Comparison of ENCODE assay signal across 12 mouse cellular contexts in the genomic region with DNA sequence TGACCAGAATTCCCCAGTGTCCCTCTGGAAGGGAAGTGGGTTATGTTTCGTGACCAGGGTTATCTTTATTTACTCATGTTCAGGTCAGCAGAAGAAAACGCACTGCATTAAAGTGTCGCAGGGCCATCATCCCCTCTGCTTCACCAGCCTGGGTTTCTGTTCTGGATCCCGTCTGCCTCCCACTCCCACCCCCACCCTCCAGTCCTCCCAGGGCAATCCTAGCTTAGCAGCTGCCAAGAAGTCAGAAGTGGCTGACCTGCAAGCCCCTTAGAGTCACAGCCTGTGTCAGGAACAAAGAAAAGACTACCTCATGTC.
DNase-seq lines count a peak whose midpoint lies in the region; ATAC-seq and TF ChIP-seq lines count a peak whose summit lies in the region.
"Had no signal": no experiment of that assay in that cellular context is flagged by ENCODE, and none has a peak within 500 bp of the region (broad histone marks: within the 10 kb centered on the region; RNA-seq: fewer than 3 reads in every experiment).

No protein-coding gene starts in this region.

- no peak for ATAC-seq in intestine, embryonic 14.5 days (replicated peaks; ENCODE audit: low FRiP score, low TSS enrichment, low read depth)
- no peak for ATAC-seq in intestine, postnatal 0 days
- no peak for ATAC-seq in embryonic facial prominence, embryonic 11.5 days (replicated peaks; ENCODE audit: insufficient number of reproducible peaks, low FRiP score, low TSS enrichment, low read depth)
- ATAC-seq in limb, embryonic 13.5 days (ENCODE audit: low FRiP score, low read depth), result no peak

- H3K27me3 ChIP-seq in intestine, embryonic 14.5 days (replicated peaks; ENCODE audit: control insufficient read depth, insufficient read depth, low read length), result no peaks in the 10 kb centered on the region
- H3K27me3 ChIP-seq in intestine, postnatal 0 days (replicated peaks; ENCODE audit: control insufficient read depth, insufficient read depth, low read length), result no peaks in the 10 kb centered on the region
- H3K27me3 ChIP-seq in embryonic facial prominence, embryonic 11.5 days (ENCODE audit: control insufficient read depth, insufficient read depth, low read length), result no peaks in the 10 kb centered on the region
- peaks cover 59% of the 10 kb centered on the region for H3K27me3 ChIP-seq in limb, embryonic 13.5 days
- H3K27me3 ChIP-seq: liver, embryonic 13.5 days had no signal

- peak overlapping the region; percentile 75 for H3K27ac ChIP-seq in intestine, embryonic 14.5 days (ENCODE audit: low read depth)
- H3K27ac ChIP-seq in intestine, postnatal 0 days (ENCODE audit: low read depth, low read length), result no peak overlapping the region
- H3K27ac ChIP-seq in embryonic facial prominence, embryonic 11.5 days (replicated peaks; ENCODE audit: low read depth, low read length), result peak overlapping the region; percentile 77
- H3K27ac ChIP-seq in limb, embryonic 13.5 days, result peak overlapping the region; percentile 22; the same call in 1 of the 2 replicates
- H3K27ac ChIP-seq: liver, embryonic 13.5 days had no signal

- H3K4me1 ChIP-seq in intestine, embryonic 14.5 days (replicated peaks; ENCODE audit: control insufficient read depth, insufficient read depth, low read length), result peaks cover 34% of the 10 kb centered on the region
- H3K4me1 ChIP-seq in intestine, postnatal 0 days (replicated peaks; ENCODE audit: control insufficient read depth, insufficient read depth, low read length), result no peaks in the 10 kb centered on the region
- H3K4me1 ChIP-seq in embryonic facial prominence, embryonic 11.5 days (ENCODE audit: control insufficient read depth, insufficient read depth, low read length), result peaks cover 6% of the 10 kb centered on the region
- peaks cover 43% of the 10 kb centered on the region for H3K4me1 ChIP-seq in limb, embryonic 13.5 days

- H3K9me3 ChIP-seq in intestine, embryonic 14.5 days (ENCODE audit: control insufficient read depth, low read length), result no peaks in the 10 kb centered on the region
- H3K9me3 ChIP-seq in intestine, postnatal 0 days (ENCODE audit: control insufficient read depth), result no peaks in the 10 kb centered on the region
- H3K9me3 ChIP-seq in embryonic facial prominence, embryonic 11.5 days (replicated peaks; ENCODE audit: control insufficient read depth, low read length), result no peaks in the 10 kb centered on the region
- H3K9me3 ChIP-seq in limb, embryonic 13.5 days, result no peaks in the 10 kb centered on the region
- H3K9me3 ChIP-seq: liver, embryonic 13.5 days had no signal

- peak overlapping the region; percentile 5; the same call in 1 of the 2 replicates for H3K9ac ChIP-seq in intestine, embryonic 14.5 days (ENCODE audit: low read length)
- H3K9ac ChIP-seq in intestine, postnatal 0 days (ENCODE audit: low read depth, low read length), result no peak overlapping the region
- H3K9ac ChIP-seq in embryonic facial prominence, embryonic 11.5 days (replicated peaks; ENCODE audit: low read length), result no peak overlapping the region; the same call in 1 of the 2 replicates
- no peak overlapping the region for H3K9ac ChIP-seq in limb, embryonic 13.5 days
- H3K9ac ChIP-seq: liver, embryonic 13.5 days had no signal

- TF ChIP-seq CTCF in intestine, postnatal 0 days (IDR thresholded peaks at IDR 0.05; ENCODE audit: low read depth), result no peak

- peak overlapping the region; percentile 40 for H3K4me2 ChIP-seq in intestine, embryonic 14.5 days (ENCODE audit: low read length)
- H3K4me2 ChIP-seq in intestine, postnatal 0 days (replicated peaks; ENCODE audit: low read depth), result no peak overlapping the region
- H3K4me2 ChIP-seq in embryonic facial prominence, embryonic 11.5 days (ENCODE audit: low read depth, low read length), result no peak overlapping the region
- peak overlapping the region; percentile 53 for H3K4me2 ChIP-seq in limb, embryonic 13.5 days (replicated peaks)
- H3K4me2 ChIP-seq: liver, embryonic 13.5 days had no signal

- H3K36me3 ChIP-seq in intestine, embryonic 14.5 days (ENCODE audit: control insufficient read depth, insufficient read depth, low read length), result no peaks in the 10 kb centered on the region
- no peaks in the 10 kb centered on the region for H3K36me3 ChIP-seq in intestine, postnatal 0 days (ENCODE audit: control insufficient read depth, insufficient read depth)
- H3K36me3 ChIP-seq in embryonic facial prominence, embryonic 11.5 days (replicated peaks; ENCODE audit: control insufficient read depth, insufficient read depth, low read depth, low read length), result no peaks in the 10 kb centered on the region
- H3K36me3 ChIP-seq in limb, embryonic 13.5 days, result no peaks in the 10 kb centered on the region
- H3K36me3 ChIP-seq: liver, embryonic 13.5 days had no signal

- DNase-seq in intestine, embryonic 14.5 days (ENCODE audit: low spot score), result no peak
- DNase-seq in embryo, embryonic 10.5 days (ENCODE audit: low spot score), result peak; percentile 50
- no peak for DNase-seq in embryonic facial prominence, embryonic 11.5 days (ENCODE audit: low spot score)
- no peak for DNase-seq in cerebellum, postnatal 10 days
- DNase-seq in adrenal gland, postnatal 4 days (ENCODE audit: low spot score in 2 of 2), result no peak
- DNase-seq: cerebellum, adult 9-10 months; gastrocnemius, postnatal 14 days; layer of hippocampus, postnatal 36 days; liver, embryonic 13.5 days; right cerebral cortex, postnatal 14 days had no signal

- H3K4me3 ChIP-seq in intestine, embryonic 14.5 days (ENCODE audit: low read depth, low read length), result no peak overlapping the region
- H3K4me3 ChIP-seq in intestine, postnatal 0 days (ENCODE audit: low read depth, low read length), result no peak overlapping the region
- no peak overlapping the region for H3K4me3 ChIP-seq in embryonic facial prominence, embryonic 11.5 days (ENCODE audit: low read depth, low read length)
- H3K4me3 ChIP-seq in limb, embryonic 13.5 days, result no peak overlapping the region
- H3K4me3 ChIP-seq: liver, embryonic 13.5 days had no signal

- WGBS in intestine, embryonic 14.5 days, result 26% methylated on average over 4 of the region's 4 CpGs
- WGBS in intestine, postnatal 0 days, result 30% methylated on average over 4 of the region's 4 CpGs
- 12% methylated on average over 4 of the region's 4 CpGs for WGBS in embryonic facial prominence, embryonic 11.5 days
- WGBS in limb, embryonic 13.5 days, result 20% methylated on average over 4 of the region's 4 CpGs

Comparison
In these comparisons a context has a peak if more than half of its experiments do, and no peak if none do; other contexts are left out.
1. H3K4me2 ChIP-seq: peak in intestine, embryonic 14.5 days (single experiment) and limb, embryonic 13.5 days (single experiment); none in intestine, postnatal 0 days (single experiment) and embryonic facial prominence, embryonic 11.5 days (single experiment).